Mouse (Mus musculus) heart, postnatal 0 days (tissue): ENCODE results near the gene Tmem235.

ENCODE experiments used
- CTCF ChIP-seq: IDR thresholded peaks from 2 replicates; pipeline ENCODE4 v1.5.1; 2016; ENCODE audit warnings: antibody characterized with exemption, control low read depth, low read depth
- EP300 ChIP-seq: IDR thresholded peaks from 2 replicates; pipeline ENCODE4 v1.6.1; 2016; ENCODE audit warnings: antibody characterized with exemption, low read depth

DNA sequence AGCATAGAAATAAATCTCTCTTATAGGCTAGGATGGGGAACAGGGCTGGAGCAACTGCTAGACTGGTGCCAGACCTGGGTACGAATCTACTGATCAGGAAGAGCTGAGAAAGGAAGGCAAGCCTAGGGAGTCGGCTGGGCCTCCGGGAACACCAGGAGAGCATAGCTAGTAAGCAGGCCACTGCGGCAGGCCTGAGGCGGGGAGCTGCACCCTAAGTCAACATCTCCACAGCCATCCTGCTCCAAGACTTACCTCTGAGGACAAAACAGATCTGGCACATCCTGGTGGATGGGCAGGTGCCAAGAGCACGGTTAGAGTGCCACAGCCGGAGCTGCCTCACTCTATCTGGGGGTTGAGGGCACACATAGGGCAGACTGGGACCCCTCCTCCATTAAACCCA is 40.4 kb upstream of the Tmem235 start:
- no peak for TF ChIP-seq CTCF
- TF ChIP-seq EP300: no peak
